Mouse (Mus musculus): ENCODE data around the gene Tubgcp5. TPM values are rescaled to one million over a fixed set of nuclear protein-coding genes. Genes with fewer than 3 reads are reported as not detected.

Gene Tubgcp5
- polyA plus RNA-seq, 1 experiment from 2014 or later: 33.5 TPM

Other genes starting within 250 kb of the Tubgcp5 start
- 0.17 and 0.24 TPM in 2 replicates for gene Siglech, start 26.0 kb upstream of the Tubgcp5 start, polyA plus RNA-seq (2016; fragmentation: Nextera tagmentation; extraction: Ambion mirVana)
- 87.6 and 88.4 TPM in 2 replicates for gene Cyfip1, start 47.6 kb downstream of the Tubgcp5 start, polyA plus RNA-seq (2016; fragmentation: Nextera tagmentation; extraction: Ambion mirVana)
- gene Nipa2, start 168.3 kb downstream of the Tubgcp5 start, polyA plus RNA-seq (2016; fragmentation: Nextera tagmentation; extraction: Ambion mirVana): 39.5 and 42.9 TPM in 2 replicates
- 6.4 and 6.5 TPM in 2 replicates for gene Nipa1, start 225.8 kb downstream of the Tubgcp5 start, polyA plus RNA-seq (2016; fragmentation: Nextera tagmentation; extraction: Ambion mirVana)